Mouse (Mus musculus) lung, adult 2 months (tissue): Measurements from ENCODE around the gene Olfr477.

ENCODE experiments used
- CTCF ChIP-seq: fragments of 200-500 bp; IDR thresholded peaks from 2 replicates; pipeline ENCODE4 v1.5.1; 2011; ENCODE audit warnings: mild to moderate bottlenecking, low read length, control low read depth; ENCODE audit not compliant: insufficient read depth
- POLR2A ChIP-seq: fragments of 200-500 bp; IDR thresholded peaks from 2 replicates; pipeline ENCODE4 v1.6.1; 2011; ENCODE audit warnings: low read depth, mild to moderate bottlenecking, control low read depth, low read length, borderline replicate concordance; ENCODE audit errors: extremely low read depth

- TF ChIP-seq CTCF (no peak), POLR2A (no peak)
Measured at GRCm38 (mm10) chr7:107964503-107964902, 22.0 kb upstream of the Olfr477 start, which contains the start of gene Olfr476.
